Mouse (Mus musculus) embryonic facial prominence, embryonic 12.5 days (tissue): Measurements from ENCODE around the gene Nup35. TPM values are rescaled to one million over a fixed set of nuclear protein-coding genes. Genes with fewer than 3 reads are reported as not detected.

Experiments
- microRNA counts: library from miRNA; unstranded; fragments of <30 nt; microRNA quantifications from one replicate; lab custom pipeline; 2017
- microRNA-seq: library from miRNA; unstranded; fragments of <30 nt; microRNA quantifications from one replicate; pipeline ENCODE4, GENCODE M21; 2017
- polyA plus RNA-seq: library from polyadenylated mRNA; unstranded; fragments of >200 nt; fragmentation: Nextera tagmentation; extraction: Ambion mirVana; gene quantifications from 2 replicates; pipeline ENCODE4 v1.2.1, GENCODE M21; 2016

Gene Nup35
- polyA plus RNA-seq, 1 experiment from 2014 or later: 53.6 TPM

MicroRNA genes within 50 kb of the gene (microRNA counts, 519-probe panel; counts per million panel counts)
- 460 counts per million, percentile 65 among the panel's probes with 10 or more counts for microRNA mmu-miR-684 (lab: Ali Mortazavi, UCI)

Small RNAs within 50 kb of the gene (microRNA-seq; reads per million reads assigned to microRNA genes)
- not detected for gene Mir684-1

Other genes starting within 250 kb of the Nup35 start
- gene Frzb, start 169.6 kb upstream of the Nup35 start, polyA plus RNA-seq: 51.3 and 81.0 TPM in 2 replicates
- gene Nckap1, start 35.9 kb upstream of the Nup35 start, polyA plus RNA-seq: 89.7 and 91.8 TPM in 2 replicates
- 18.2 and 20.9 TPM in 2 replicates for gene Dusp19, start 191 bp upstream of the Nup35 start, polyA plus RNA-seq